Mouse (Mus musculus) ES-E14 (cell line): Measurements from ENCODE around the gene Ola1. TPM values are rescaled to one million over a fixed set of nuclear protein-coding genes. Genes with fewer than 3 reads are reported as not detected.

Experiments used
- DNase-seq: peaks from one replicate; pipeline ENCODE4 v3.0.0-alpha.2; 2013; ENCODE audit warnings: low read depth, low spot score
- H3K27ac ChIP-seq: 2 replicates; pipeline ENCODE4 v1.5.1; 2012; ENCODE audit warnings: low read depth, mild to moderate bottlenecking, low read length, moderate library complexity, mixed read lengths; ENCODE audit not compliant: poor library complexity, insufficient read depth, severe bottlenecking
- H3K36me3 ChIP-seq: 2 replicates; pipeline ENCODE4 v1.6.1; 2012; ENCODE audit warnings: mild to moderate bottlenecking, low read length, moderate library complexity, mixed read lengths; ENCODE audit not compliant: control insufficient read depth, poor library complexity, insufficient read depth, severe bottlenecking
- H3K4me1 ChIP-seq, 2 experiments: fragments of 150-350 bp in 1 of 2; sonication (generic) in 1 of 2; 2 replicates each; pipeline ENCODE4 v1.6.1; 2012; ENCODE audit warnings: low read length in 2 of 2, mild to moderate bottlenecking in 1 of 2, mixed read lengths in 1 of 2; ENCODE audit not compliant: control insufficient read depth in 2 of 2, insufficient read depth in 2 of 2, poor library complexity in 1 of 2
- H3K4me3 ChIP-seq, 2 experiments: fragments of 150-350 bp in 1 of 2; sonication (generic) in 1 of 2; 2 replicates each; pipeline ENCODE4 v1.5.1; 2012; ENCODE audit warnings: low read length in 2 of 2, low read depth in 1 of 2, mild to moderate bottlenecking in 1 of 2, mixed read lengths in 1 of 2; ENCODE audit not compliant: insufficient read depth in 1 of 2, poor library complexity in 1 of 2, severe bottlenecking in 1 of 2
- H3K9ac ChIP-seq: 2 replicates; pipeline ENCODE4 v1.6.1; 2012; ENCODE audit warnings: low read depth, mild to moderate bottlenecking, low read length, mixed read lengths; ENCODE audit not compliant: poor library complexity, insufficient read depth, severe bottlenecking
- H3K9me3 ChIP-seq: fragments of 150-350 bp; sonication (generic); 2 replicates; pipeline ENCODE4 v1.6.1; 2012; ENCODE audit warnings: low read depth, mild to moderate bottlenecking, low read length; ENCODE audit not compliant: control insufficient read depth, insufficient read depth
- CHD2 ChIP-seq: IDR thresholded peaks from 2 replicates; pipeline ENCODE4 v1.6.1; 2014; ENCODE audit warnings: mild to moderate bottlenecking, low read depth, low read length, inconsistent platforms
- HCFC1 ChIP-seq: IDR thresholded peaks from 2 replicates; pipeline ENCODE4 v1.6.1; 2012; ENCODE audit warnings: low read length, inconsistent platforms, borderline replicate concordance; ENCODE audit not compliant: insufficient read depth
- MAFK ChIP-seq: IDR thresholded peaks from 2 replicates; pipeline ENCODE4 v1.6.1; 2014; ENCODE audit warnings: mild to moderate bottlenecking, low read depth, low read length, inconsistent platforms; ENCODE audit not compliant: insufficient read depth
- ZC3H11A ChIP-seq: IDR thresholded peaks from 2 replicates; pipeline ENCODE4 v1.6.1; 2012; ENCODE audit warnings: low read depth, mild to moderate bottlenecking, inconsistent platforms, low read length, borderline replicate concordance
- ZNF384 ChIP-seq: IDR thresholded peaks from 2 replicates; pipeline ENCODE4 v1.6.1; 2012; ENCODE audit warnings: low read depth, low read length, inconsistent platforms
- in situ Hi-C, 2 experiments: fragments of 600-800 bp; cut with MboI; formaldehyde crosslinking; loops; one replicate each; pipeline ENCODE4 v1.15.1; 2025; ENCODE audit warnings: low sequenced_read_pairs in 2 of 2, inconsistent platforms in 1 of 2; ENCODE audit not compliant: unreplicated experiment in 2 of 2
- total RNA-seq: library from RNA; depleted of rRNA; stranded (reverse); fragments of 300-350 nt; gene quantifications from 2 replicates; pipeline ENCODE4 v1.2.3, GENCODE M21; 2012

The Ola1 gene
- total RNA-seq, 1 experiment: 90.5 TPM

DNA sequence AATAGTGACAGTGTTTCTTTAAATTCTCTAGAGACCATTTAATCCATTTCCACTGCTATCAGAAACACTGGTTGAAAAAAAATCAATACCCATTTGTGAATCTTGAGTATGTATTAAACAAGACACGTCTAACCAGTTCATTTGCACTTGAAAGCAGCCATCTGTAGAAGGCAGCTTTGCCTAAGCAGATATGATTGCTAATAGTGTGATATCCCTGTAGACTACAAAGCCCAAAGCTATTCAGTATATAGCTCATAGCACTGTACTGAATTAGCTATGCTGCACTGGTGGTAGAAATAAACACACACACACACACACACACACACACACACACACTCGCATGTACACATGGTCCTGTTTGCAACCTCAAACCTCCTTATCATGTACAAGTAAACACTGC is 123.4 kb downstream of the Ola1 start:
- in situ Hi-C loops: no loop called here
- H3K36me3 ChIP-seq: peaks cover 3% of the 10 kb centered on the region; the same call in 1 of the 2 replicates
- DNase-seq: no peak

GRCm38 (mm10) chr2:73093032-73093431 is 125.7 kb downstream of the Ola1 start:
- H3K36me3 ChIP-seq: peaks cover 5% of the 10 kb centered on the region; the same call in 1 of the 2 replicates
- H3K27ac ChIP-seq: no peak overlapping the region
- H3K4me1 ChIP-seq: no peaks in the 10 kb centered on the region
- no peak overlapping the region for H3K9ac ChIP-seq
- H3K9me3 ChIP-seq: no peaks in the 10 kb centered on the region
- DNase-seq: no peak
- in situ Hi-C loops: no loop called here
- H3K4me3 ChIP-seq: no peak overlapping the region
- TF ChIP-seq HCFC1: no peak
- no peak for TF ChIP-seq ZNF384
- TF ChIP-seq MAFK: no peak
- no peak for TF ChIP-seq ZC3H11A
- no peak for TF ChIP-seq CHD2

More for the DNA sequence above, 123.4 kb downstream of the Ola1 start:
- Histone ChIP-seq H3K27ac (no peak overlapping the region), H3K4me3 (no peak overlapping the region), H3K4me1 (no peaks in the 10 kb centered on the region), H3K9me3 (no peaks in the 10 kb centered on the region), H3K9ac (no peak overlapping the region)
- TF ChIP-seq MAFK: no peak
- no peak for TF ChIP-seq ZC3H11A
- TF ChIP-seq CHD2: no peak
- no peak for TF ChIP-seq ZNF384
- TF ChIP-seq HCFC1: no peak

DNA sequence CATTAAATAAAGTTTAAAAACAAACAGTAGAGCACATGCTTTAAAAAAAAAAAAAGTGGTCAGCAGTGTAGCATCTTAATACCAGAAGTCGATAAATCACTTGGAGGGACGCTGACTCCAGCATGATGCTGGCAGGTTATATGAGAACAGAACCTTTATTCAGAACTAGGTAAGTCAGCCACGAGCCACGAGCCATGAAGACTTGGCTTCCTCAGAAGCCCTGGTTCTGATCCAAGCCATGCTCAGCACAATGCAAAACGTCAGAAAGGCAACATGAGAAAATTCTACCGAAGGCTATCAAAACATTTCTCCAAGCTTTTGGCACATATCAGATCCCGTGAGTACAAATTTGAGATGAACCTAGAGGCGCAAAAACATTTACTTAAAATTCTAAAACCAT is 127.4 kb downstream of the Ola1 start:
- in situ Hi-C loops: no loop called here
- H3K9me3 ChIP-seq: no peaks in the 10 kb centered on the region
- H3K4me3 ChIP-seq: no peak overlapping the region
- peaks cover 0 to 3% of the 10 kb centered on the region in 2 experiments; a peak in 1 of 4 replicates for H3K4me1 ChIP-seq
- no peak overlapping the region for H3K9ac ChIP-seq
- H3K36me3 ChIP-seq: peaks cover 5% of the 10 kb centered on the region; the same call in 1 of the 2 replicates
- DNase-seq: no peak
- H3K27ac ChIP-seq: no peak overlapping the region
- no peak for TF ChIP-seq ZC3H11A
- no peak for TF ChIP-seq ZNF384
- no peak for TF ChIP-seq HCFC1
- no peak for TF ChIP-seq MAFK
- TF ChIP-seq CHD2: no peak

- DNase-seq: no peak
- H3K4me3 ChIP-seq: no peak overlapping the region
These were observed 131.1 kb downstream of the Ola1 start for GRCm38 (mm10) chr2:73087641-73088040.

More at GRCm38 (mm10) chr2:73087641-73088040, 131.1 kb downstream of the Ola1 start:
- Histone ChIP-seq H3K27ac (no peak overlapping the region), H3K9ac (no peak overlapping the region), H3K4me1 (peaks cover 5 to 6% of the 10 kb centered on the region in 2 experiments; a peak in 3 of 4 replicates), H3K36me3 (peaks cover 5% of the 10 kb centered on the region; the same call in 1 of the 2 replicates), H3K9me3 (no peaks in the 10 kb centered on the region)
- in situ Hi-C loops: no loop called here
- TF ChIP-seq HCFC1 (no peak), ZC3H11A (no peak), CHD2 (no peak), MAFK (no peak), ZNF384 (no peak)
